Mouse (Mus musculus) cerebellum, adult 18-20 months (tissue): ENCODE measurements around the gene Epha10.

Source experiments
- DNase-seq, 2 experiments: peaks; one replicate each; pipeline ENCODE4 v3.0.0; 2021

Gene Epha10

GRCm38 (mm10) chr4:124880599-124880998 lies at the start of gene Epha10:
Gene Epha10 (plus strand): TSS chr4:124880899.
- no peak for DNase-seq

- DNase-seq: no peak
These were observed 47.9 kb upstream of the Epha10 start for GRCm38 (mm10) chr4:124832796-124833195.

- no peak for DNase-seq
These were observed 42.5 kb upstream of the Epha10 start for GRCm38 (mm10) chr4:124838035-124838700.

GRCm38 (mm10) chr4:124840998-124841397 lies 39.7 kb upstream of the Epha10 start:
- DNase-seq: no peak

GRCm38 (mm10) chr4:124843493-124843892 lies 37.2 kb upstream of the Epha10 start:
- DNase-seq: peak; percentile 43 to 58

- peak; percentile 83 to 88 for DNase-seq
These were observed 33.1 kb upstream of the Epha10 start for GRCm38 (mm10) chr4:124847573-124847972.

- DNase-seq: peak; percentile 57 to 58
These were observed 31.0 kb upstream of the Epha10 start for GRCm38 (mm10) chr4:124849631-124850260.

- DNase-seq: peak; percentile 92 to 97
These were observed 30.3 kb upstream of the Epha10 start, which contains the start of gene Yrdc for GRCm38 (mm10) chr4:124850261-124850913. Gene Yrdc (plus strand): TSS chr4:124850679.

- peak; percentile 72 to 77 for DNase-seq
These were observed 29.6 kb upstream of the Epha10 start, which contains the start of gene 1110065P20Rik for GRCm38 (mm10) chr4:124850933-124851658. Gene 1110065P20Rik (minus strand): TSS chr4:124851196.

- DNase-seq: no peak
These were observed 24.4 kb upstream of the Epha10 start for GRCm38 (mm10) chr4:124856294-124856693.

GRCm38 (mm10) chr4:124858370-124858769 lies 22.3 kb upstream of the Epha10 start:
- DNase-seq: peak in 1 of 2 experiments; percentile 33

GRCm38 (mm10) chr4:124860446-124860845 lies 20.3 kb upstream of the Epha10 start:
- DNase-seq: no peak

- peak in 1 of 2 experiments; percentile 30 for DNase-seq
These were observed 19.2 kb upstream of the Epha10 start, which contains the start of gene Maneal for GRCm38 (mm10) chr4:124861283-124862188. Gene Maneal (minus strand): TSS chr4:124862171.

GRCm38 (mm10) chr4:124872719-124873118 lies 8.0 kb upstream of the Epha10 start:
- no peak for DNase-seq

GRCm38 (mm10) chr4:124881341-124881908 lies 726 bp downstream of the Epha10 start:
- DNase-seq: peak; percentile 58 to 62

- DNase-seq: peak in 1 of 2 experiments; percentile 19
These were observed 1.5 kb downstream of the Epha10 start for GRCm38 (mm10) chr4:124882151-124882729.

- DNase-seq: no peak
These were observed 8.0 kb downstream of the Epha10 start for GRCm38 (mm10) chr4:124888702-124889101.

GRCm38 (mm10) chr4:124889935-124890334 lies 9.2 kb downstream of the Epha10 start:
- no peak for DNase-seq

GRCm38 (mm10) chr4:124890831-124891230 lies 10.1 kb downstream of the Epha10 start:
- DNase-seq: no peak

- DNase-seq: peak in 1 of 2 experiments; percentile 8
These were observed 13.1 kb downstream of the Epha10 start for GRCm38 (mm10) chr4:124893769-124894168.
